ENCODE assay signal across 27 mouse cellular contexts in the genomic region with DNA sequence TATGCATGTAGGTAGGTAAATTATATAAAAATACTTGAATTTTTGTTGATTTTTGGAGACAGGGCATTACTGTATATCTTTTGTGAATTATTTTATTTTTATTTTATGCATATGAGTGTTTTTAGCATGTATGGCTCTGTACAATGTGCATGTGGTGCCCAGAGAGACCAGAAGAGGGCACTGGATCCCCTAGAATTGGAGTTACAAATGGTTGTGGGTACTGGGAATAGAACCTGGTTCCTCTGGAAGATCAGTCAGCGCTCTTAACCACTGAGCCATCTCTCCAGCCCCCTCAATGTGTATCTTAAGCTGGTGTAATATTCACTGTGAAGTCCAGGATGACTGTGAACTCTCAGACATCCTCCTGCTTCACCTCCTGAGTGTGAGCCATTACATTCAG. TPM values are rescaled to one million over a fixed set of nuclear protein-coding genes. Genes with fewer than 3 reads are reported as not detected.
"Had no signal": no experiment of that assay in that cellular context is flagged by ENCODE, and none has a peak within 500 bp of the region (broad histone marks: within the 10 kb centered on the region; RNA-seq: fewer than 3 reads in every experiment).

No protein-coding gene starts in this region.

- ATAC-seq: midbrain, embryonic 13.5 days; midbrain, embryonic 16.5 days had no signal

- H3K4me2 ChIP-seq: limb, embryonic 13.5 days; liver, embryonic 15.5 days; lung, embryonic 14.5 days; midbrain, embryonic 13.5 days; neural tube, embryonic 13.5 days had no signal

- H3K4me3 ChIP-seq: layer of hippocampus, adult 2 months; limb, embryonic 10.5 days; limb, embryonic 13.5 days; liver, embryonic 15.5 days; megakaryocyte, embryonic 14.5 days; midbrain, embryonic 10.5 days; midbrain, embryonic 13.5 days; myocyte; neural tube, embryonic 13.5 days had no signal

- H3K27me3 ChIP-seq: limb, embryonic 13.5 days; midbrain, embryonic 13.5 days; neural tube, embryonic 13.5 days had no signal

- H3K4me1 ChIP-seq: limb, embryonic 10.5 days; limb, embryonic 13.5 days; midbrain, embryonic 10.5 days; midbrain, embryonic 13.5 days; neural tube, embryonic 13.5 days had no signal

- H3K36me3 ChIP-seq: limb, embryonic 10.5 days; limb, embryonic 13.5 days; liver, embryonic 15.5 days; midbrain, embryonic 10.5 days; midbrain, embryonic 13.5 days; neural tube, embryonic 13.5 days had no signal

- H3K9me3 ChIP-seq: limb, embryonic 10.5 days; limb, embryonic 13.5 days; liver, embryonic 15.5 days; midbrain, embryonic 10.5 days; midbrain, embryonic 13.5 days; neural tube, embryonic 13.5 days had no signal

- DNase-seq: kidney, adult 18-20 months; kidney, adult 9 months; kidney, postnatal 25 days; layer of hippocampus, adult 9-11 months; lung, embryonic 14.5 days; lung, postnatal 10 days; lung, postnatal 36 days; retina, postnatal 1 day; thymus, adult 2 months; thymus, postnatal 14 days; thymus, postnatal 4 days had no signal

- H3K9ac ChIP-seq: limb, embryonic 13.5 days; liver, embryonic 15.5 days; lung, embryonic 14.5 days; midbrain, embryonic 13.5 days; neural tube, embryonic 13.5 days had no signal

- H3K27ac ChIP-seq: layer of hippocampus, adult 2 months; limb, embryonic 10.5 days; limb, embryonic 13.5 days; liver, embryonic 15.5 days; midbrain, embryonic 10.5 days; midbrain, embryonic 13.5 days; neural tube, embryonic 13.5 days had no signal

RNA-seq across cellular contexts. Expression of gene Hormad1, which starts 24.6 kb away (rescaled TPM):
- polyA plus RNA-seq: kidney, embryonic 16.5 days; large intestine, adult 2 months; limb, embryonic 10.5 days; limb, embryonic 13.5 days; liver, adult 2 months; liver, embryonic 15.5 days; lung, embryonic 14.5 days; midbrain, embryonic 10.5 days; midbrain, embryonic 13.5 days; midbrain, embryonic 16.5 days; myocyte; neural tube, embryonic 13.5 days; small intestine, adult 2 months; spleen, adult 2 months; stomach, embryonic 16.5 days; thymus, adult 2 months had no signal
